Mouse (Mus musculus): ENCODE measurements at regions not wholly inside any gene's neighbourhood (a gene's known extent, or its start where the extent isn't known, plus 50 kb on each side); places are given as distances from the start of the nearest gene placed in this dataset.

GRCm38 (mm10) chr2:138640654-138641053 lies 384.3 kb downstream of the Btbd3 start:
- no peak overlapping the region for H3K4me2 ChIP-seq (replicated peaks)
- no peaks in the 10 kb centered on the region for H3K36me3 ChIP-seq
- no peaks in the 10 kb centered on the region for H3K27me3 ChIP-seq (replicated peaks)
- 87% methylated on average over 2 of the region's 2 CpGs for WGBS
- H3K4me1 ChIP-seq (replicated peaks) = no peaks in the 10 kb centered on the region
- no peak overlapping the region for H3K27ac ChIP-seq
- no peak for ATAC-seq
- H3K9ac ChIP-seq = no peak overlapping the region
- H3K9me3 ChIP-seq = no peaks in the 10 kb centered on the region
- no peak overlapping the region for H3K4me3 ChIP-seq (replicated peaks)

DNA sequence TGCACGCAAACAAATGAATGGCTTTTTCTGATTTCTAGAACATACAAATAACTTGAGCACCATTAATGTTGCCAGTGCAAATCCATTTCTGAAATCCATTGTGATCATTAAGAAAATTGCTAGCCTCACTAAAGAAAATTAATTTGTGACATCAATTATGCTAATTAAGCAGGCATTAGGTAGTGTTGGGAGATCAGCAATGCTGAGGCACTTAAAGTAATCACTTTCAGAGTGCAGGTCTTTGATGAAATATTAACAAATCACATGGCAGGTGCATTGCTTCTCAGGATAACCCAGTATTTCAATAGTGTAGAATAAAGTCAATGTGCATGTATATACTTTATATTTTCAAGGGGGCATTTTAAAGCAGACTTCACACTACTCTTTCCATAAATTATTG lies 385.0 kb downstream of the Btbd3 start:
- H3K4me3 ChIP-seq (replicated peaks) = no peak overlapping the region
- ATAC-seq = no peak
- no peak overlapping the region for H3K27ac ChIP-seq
- 92% methylated on average over 1 of the region's 1 CpGs for WGBS
- no peak overlapping the region for H3K4me2 ChIP-seq (replicated peaks)
- no peaks in the 10 kb centered on the region for H3K27me3 ChIP-seq (replicated peaks)
- no peaks in the 10 kb centered on the region for H3K9me3 ChIP-seq
- H3K9ac ChIP-seq = no peak overlapping the region
- H3K36me3 ChIP-seq = no peaks in the 10 kb centered on the region
- H3K4me1 ChIP-seq (replicated peaks) = no peaks in the 10 kb centered on the region

GRCm38 (mm10) chr2:138648616-138649015 lies 392.3 kb downstream of the Btbd3 start:
- Histone ChIP-seq H3K4me1 (replicated peaks) (no peaks in the 10 kb centered on the region), H3K9me3 (no peaks in the 10 kb centered on the region), H3K27me3 (replicated peaks) (no peaks in the 10 kb centered on the region), H3K4me2 (replicated peaks) (no peak overlapping the region), H3K27ac (no peak overlapping the region), H3K36me3 (no peaks in the 10 kb centered on the region), H3K4me3 (replicated peaks) (no peak overlapping the region), H3K9ac (no peak overlapping the region)
- ATAC-seq = no peak
- 66% methylated on average over 3 of the region's 3 CpGs for WGBS

- Histone ChIP-seq H3K27ac (no peak overlapping the region), H3K4me1 (replicated peaks) (no peaks in the 10 kb centered on the region), H3K4me3 (replicated peaks) (no peak overlapping the region), H3K9me3 (no peaks in the 10 kb centered on the region), H3K4me2 (replicated peaks) (no peak overlapping the region), H3K36me3 (no peaks in the 10 kb centered on the region), H3K9ac (no peak overlapping the region), H3K27me3 (replicated peaks) (no peaks in the 10 kb centered on the region)
- ATAC-seq = no peak
These were observed 403.0 kb downstream of the Btbd3 start for GRCm38 (mm10) chr2:138659376-138659775.

- H3K27ac ChIP-seq = no peak overlapping the region
- no peak overlapping the region for H3K4me3 ChIP-seq (replicated peaks)
- H3K4me1 ChIP-seq (replicated peaks) = no peaks in the 10 kb centered on the region
- H3K9ac ChIP-seq = no peak overlapping the region
- no peak for ATAC-seq
- H3K27me3 ChIP-seq (replicated peaks) = no peaks in the 10 kb centered on the region
- H3K36me3 ChIP-seq = no peaks in the 10 kb centered on the region
- H3K4me2 ChIP-seq (replicated peaks) = no peak overlapping the region
- no peaks in the 10 kb centered on the region for H3K9me3 ChIP-seq
These were observed 413.9 kb downstream of the Btbd3 start for GRCm38 (mm10) chr2:138670307-138670706.

- Histone ChIP-seq H3K36me3 (no peaks in the 10 kb centered on the region), H3K4me3 (replicated peaks) (no peak overlapping the region), H3K4me1 (replicated peaks) (no peaks in the 10 kb centered on the region), H3K9ac (no peak overlapping the region), H3K9me3 (no peaks in the 10 kb centered on the region), H3K27ac (no peak overlapping the region), H3K27me3 (replicated peaks) (no peaks in the 10 kb centered on the region), H3K4me2 (replicated peaks) (no peak overlapping the region)
- no peak for ATAC-seq
These were observed 418.4 kb downstream of the Btbd3 start for GRCm38 (mm10) chr2:138674801-138675200.

GRCm38 (mm10) chr2:138675229-138676065 lies 419.1 kb downstream of the Btbd3 start:
- Histone ChIP-seq H3K4me2 (replicated peaks) (no peak overlapping the region), H3K27ac (no peak overlapping the region), H3K4me3 (replicated peaks) (no peak overlapping the region), H3K4me1 (replicated peaks) (no peaks in the 10 kb centered on the region), H3K9me3 (no peaks in the 10 kb centered on the region), H3K9ac (no peak overlapping the region), H3K27me3 (replicated peaks) (no peaks in the 10 kb centered on the region), H3K36me3 (no peaks in the 10 kb centered on the region)
- no peak for ATAC-seq
- 70% methylated on average over 3 of the region's 3 CpGs for WGBS

DNA sequence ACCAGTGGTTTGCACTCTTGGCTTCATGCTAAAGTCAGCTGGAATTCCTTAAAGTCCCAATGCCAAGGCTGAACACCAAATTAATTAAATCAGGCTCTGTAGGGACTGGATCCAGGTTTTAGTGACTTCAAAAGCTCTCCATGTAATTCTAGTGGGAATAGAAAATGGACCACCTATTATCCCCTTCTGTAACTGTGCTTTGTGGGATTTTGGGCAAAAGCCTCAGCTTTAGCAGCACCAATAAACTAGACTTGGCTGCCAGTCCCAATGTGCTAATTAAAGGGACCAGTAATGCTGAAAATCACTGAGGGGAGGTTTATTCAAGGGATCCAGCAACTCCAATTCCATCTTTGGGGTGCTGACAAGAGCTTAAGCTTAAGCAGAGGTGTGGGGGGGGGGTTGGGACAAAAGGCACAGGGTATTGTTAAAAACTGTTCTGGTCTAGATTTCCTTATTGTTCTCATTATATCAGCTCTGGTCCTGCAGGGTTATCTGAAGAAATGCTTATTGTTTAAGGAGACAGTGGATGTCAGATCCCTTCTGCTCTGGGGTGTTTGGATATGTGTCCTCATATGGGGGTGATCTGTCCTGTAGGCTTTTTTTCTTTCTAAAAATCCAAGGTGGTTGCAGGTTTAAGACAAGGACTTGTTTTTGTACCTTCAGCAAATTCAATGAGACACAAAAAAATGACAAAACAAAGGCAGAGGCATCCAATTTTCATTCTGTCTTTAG lies 431.9 kb downstream of the Btbd3 start:
- no peaks in the 10 kb centered on the region for H3K36me3 ChIP-seq
- ATAC-seq = no peak

GRCm38 (mm10) chr2:138689497-138689896 lies 433.1 kb downstream of the Btbd3 start:
- 81% methylated on average over 5 of the region's 5 CpGs for WGBS
- Histone ChIP-seq H3K27me3 (replicated peaks) (no peaks in the 10 kb centered on the region), H3K4me2 (replicated peaks) (no peak overlapping the region), H3K27ac (no peak overlapping the region), H3K9ac (no peak overlapping the region), H3K9me3 (no peaks in the 10 kb centered on the region), H3K4me1 (replicated peaks) (no peaks in the 10 kb centered on the region), H3K36me3 (no peaks in the 10 kb centered on the region), H3K4me3 (replicated peaks) (no peak overlapping the region)
- no peak for ATAC-seq

More for the DNA sequence above, 431.9 kb downstream of the Btbd3 start:
- Histone ChIP-seq H3K4me1 (replicated peaks) (no peaks in the 10 kb centered on the region), H3K9me3 (no peaks in the 10 kb centered on the region), H3K9ac (no peak overlapping the region), H3K4me2 (replicated peaks) (no peak overlapping the region), H3K27me3 (replicated peaks) (no peaks in the 10 kb centered on the region), H3K27ac (no peak overlapping the region), H3K4me3 (replicated peaks) (no peak overlapping the region)

- no peak for ATAC-seq
- no peak overlapping the region for H3K9ac ChIP-seq
These were observed 446.4 kb downstream of the Btbd3 start for GRCm38 (mm10) chr2:138702783-138703182.

DNA sequence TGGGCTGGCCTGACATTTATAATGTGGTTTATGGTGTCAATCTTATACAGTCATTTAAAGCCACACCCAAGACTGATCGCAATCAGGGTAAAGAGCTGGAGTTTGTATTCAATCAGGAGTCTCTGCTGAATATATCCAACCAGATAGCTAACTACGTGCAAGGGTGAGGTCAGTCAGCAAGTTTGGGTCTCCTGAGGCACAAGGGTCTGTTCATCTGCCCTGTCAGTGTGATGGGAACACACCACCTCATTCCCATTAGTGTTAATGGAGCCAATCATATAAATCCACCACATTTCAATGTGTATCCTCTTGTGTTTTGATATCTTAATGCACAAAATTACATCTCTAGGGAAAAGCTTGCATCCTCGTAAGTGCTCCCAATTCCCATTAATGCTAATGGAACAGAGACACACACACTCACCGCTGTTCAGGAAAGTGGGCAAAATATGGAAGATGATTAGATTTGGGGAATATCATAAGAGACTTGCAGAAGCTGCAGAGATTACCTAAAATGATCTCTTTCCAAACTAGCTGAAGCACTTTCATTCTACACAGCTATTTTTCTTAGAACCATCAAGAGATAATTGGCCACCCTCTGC lies 447.7 kb downstream of the Btbd3 start:
- Histone ChIP-seq H3K4me1 (replicated peaks) (no peaks in the 10 kb centered on the region), H3K27me3 (replicated peaks) (no peaks in the 10 kb centered on the region), H3K4me3 (replicated peaks) (no peak overlapping the region), H3K9ac (no peak overlapping the region), H3K27ac (no peak overlapping the region), H3K36me3 (no peaks in the 10 kb centered on the region), H3K9me3 (no peaks in the 10 kb centered on the region), H3K4me2 (replicated peaks) (no peak overlapping the region)
- 79% methylated on average over 4 of the region's 4 CpGs for WGBS
- no peak for ATAC-seq

More at GRCm38 (mm10) chr2:138702783-138703182, 446.4 kb downstream of the Btbd3 start:
- H3K27me3 ChIP-seq (replicated peaks) = no peaks in the 10 kb centered on the region
- H3K36me3 ChIP-seq = no peaks in the 10 kb centered on the region
- H3K4me3 ChIP-seq (replicated peaks) = no peak overlapping the region
- H3K27ac ChIP-seq = no peak overlapping the region
- H3K4me2 ChIP-seq (replicated peaks) = no peak overlapping the region
- 76% methylated on average over 4 of the region's 4 CpGs for WGBS
- no peaks in the 10 kb centered on the region for H3K4me1 ChIP-seq (replicated peaks)
- H3K9me3 ChIP-seq = no peaks in the 10 kb centered on the region

DNA sequence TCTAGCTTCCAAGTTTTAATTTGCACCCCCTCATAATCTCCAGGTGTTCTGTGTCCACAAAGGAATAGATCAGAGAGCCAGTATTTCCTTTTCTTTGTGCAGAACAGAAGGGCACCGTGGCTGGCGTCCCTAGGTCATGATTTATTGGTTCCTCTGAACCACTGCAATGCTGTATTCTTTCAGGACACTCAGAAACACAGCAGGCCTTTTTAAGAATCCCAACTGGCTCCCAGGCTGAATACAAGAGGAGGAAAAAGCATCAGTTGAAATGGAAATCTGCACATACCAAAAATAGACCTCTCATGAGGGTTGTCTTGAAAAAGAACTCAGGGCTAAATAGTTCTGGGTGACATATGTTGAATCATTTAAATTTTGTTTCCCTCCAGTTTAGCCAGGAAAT lies 452.4 kb downstream of the Btbd3 start:
- no peak for ATAC-seq
- H3K4me1 ChIP-seq (replicated peaks) = no peaks in the 10 kb centered on the region
- 28% methylated on average over 2 of the region's 2 CpGs for WGBS
- H3K36me3 ChIP-seq = no peaks in the 10 kb centered on the region
- H3K27ac ChIP-seq = no peak overlapping the region
- H3K27me3 ChIP-seq (replicated peaks) = no peaks in the 10 kb centered on the region
- H3K9me3 ChIP-seq = no peaks in the 10 kb centered on the region
- H3K4me2 ChIP-seq (replicated peaks) = no peak overlapping the region
- H3K4me3 ChIP-seq (replicated peaks) = no peak overlapping the region
- H3K9ac ChIP-seq = no peak overlapping the region

Data from intestine, embryonic 15.5 days (tissue).